Mouse (Mus musculus): Measurements from ENCODE around the gene Tgfb3.

GRCm38 (mm10) chr12:86104297-86104696 lies 25.5 kb upstream of the Tgfb3 start:
- TF ChIP-seq CTCF (IDR thresholded peaks at IDR 0.05; ENCODE audit: low read depth, low read length) (no peak), POLR2A (IDR thresholded peaks at IDR 0.05; ENCODE audit: extremely low read depth, insufficient read depth, low read length) (no peak)
